Mouse (Mus musculus) midbrain, embryonic 11.5 days (tissue): ENCODE results near the gene Dpp6. TPM values are rescaled to one million over a fixed set of nuclear protein-coding genes. Genes with fewer than 3 reads are reported as not detected.

Source experiments
- ATAC-seq: fragments of 200-750 bp; cut with Nextera tagmentation; 2 replicates; pipeline ENCODE4 v1.8.0; 2017; ENCODE audit warnings: moderate TSS enrichment, moderate library complexity; ENCODE audit not compliant: low FRiP score
- DNase-seq: peaks from one replicate; pipeline ENCODE4 v3.0.0; 2015; ENCODE audit warnings: low spot score; ENCODE audit errors: missing footprints
- H3K27ac ChIP-seq: fragments of 300-500 bp; sonication (generic); 2 replicates; pipeline ENCODE4 v1.5.1; 2014; ENCODE audit warnings: low read depth, low read length
- H3K27me3 ChIP-seq: fragments of 300-500 bp; sonication (generic); 2 replicates; pipeline ENCODE4 v1.6.1; 2014; ENCODE audit warnings: mild to moderate bottlenecking, low read length, moderate library complexity, mixed read lengths; ENCODE audit not compliant: control insufficient read depth, insufficient read depth
- H3K36me3 ChIP-seq: fragments of 300-500 bp; sonication (generic); 2 replicates; pipeline ENCODE4 v1.6.1; 2014; ENCODE audit warnings: mild to moderate bottlenecking, low read length, moderate library complexity, mixed read lengths; ENCODE audit not compliant: control insufficient read depth, insufficient read depth
- H3K4me1 ChIP-seq: fragments of 300-500 bp; sonication (generic); 2 replicates; pipeline ENCODE4 v1.6.1; 2014; ENCODE audit warnings: low read length; ENCODE audit not compliant: control insufficient read depth, insufficient read depth
- H3K4me2 ChIP-seq: fragments of 300-500 bp; sonication (generic); 2 replicates; pipeline ENCODE4 v1.6.1; 2014; ENCODE audit warnings: mild to moderate bottlenecking, moderate library complexity
- H3K4me3 ChIP-seq: fragments of 300-500 bp; sonication (generic); 2 replicates; pipeline ENCODE4 v1.5.1; 2014; ENCODE audit warnings: low read depth, low read length
- H3K9ac ChIP-seq: fragments of 300-500 bp; sonication (generic); 2 replicates; pipeline ENCODE4 v1.6.1; 2014; ENCODE audit warnings: low read length
- H3K9me3 ChIP-seq: fragments of 300-500 bp; sonication (generic); 2 replicates; pipeline ENCODE4 v1.6.1; 2016; ENCODE audit warnings: low read length; ENCODE audit not compliant: control insufficient read depth
- whole genome bisulfite sequencing: fragments of 180-500 bp; shearing (Covaris S2); extraction: QIAGEN DNeasy Blood & Tissue Kit; methylation state at CpG from one replicate; pipeline ENCODE4 v1.1.7; 2014; 5-methylcytosine and 5-hydroxymethylcytosine counted together
- polyA plus RNA-seq: library from polyadenylated mRNA; unstranded; fragments of >200 nt; fragmentation: Nextera tagmentation; extraction: Ambion mirVana; gene quantifications from 2 replicates; pipeline ENCODE4 v1.2.1, GENCODE M21; 2014

The Dpp6 gene
- polyA plus RNA-seq, 1 experiment from 2014 or later, result 13.4 TPM

DNA sequence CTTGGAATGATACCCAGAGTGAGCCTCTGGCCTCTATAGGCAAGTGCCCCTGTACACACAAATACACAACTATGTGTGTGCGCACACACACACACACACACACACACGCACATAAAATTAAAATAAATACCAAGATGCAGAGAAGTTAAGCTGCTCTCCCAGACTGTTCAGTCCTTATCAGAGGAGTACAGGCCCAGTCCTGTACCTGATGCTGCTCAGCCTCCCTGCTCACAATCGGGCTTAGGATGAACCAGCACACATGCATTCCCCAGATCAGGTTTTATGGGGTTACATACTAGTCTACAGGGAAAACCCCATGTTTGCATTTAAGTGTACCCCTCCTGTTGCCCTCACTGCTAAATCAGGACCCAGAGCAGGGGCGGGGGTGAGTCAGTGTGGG, 847.1 kb downstream of the Dpp6 start:
- Histone ChIP-seq H3K27ac (no peak overlapping the region), H3K4me1 (no peaks in the 10 kb centered on the region), H3K4me3 (no peak overlapping the region), H3K36me3 (no peaks in the 10 kb centered on the region), H3K27me3 (no peaks in the 10 kb centered on the region), H3K4me2 (no peak overlapping the region), H3K9me3 (no peaks in the 10 kb centered on the region), H3K9ac (no peak overlapping the region)
- WGBS, result 92% methylated on average over 4 of the region's 4 CpGs
- ATAC-seq, result no peak
- no peak for DNase-seq

DNA sequence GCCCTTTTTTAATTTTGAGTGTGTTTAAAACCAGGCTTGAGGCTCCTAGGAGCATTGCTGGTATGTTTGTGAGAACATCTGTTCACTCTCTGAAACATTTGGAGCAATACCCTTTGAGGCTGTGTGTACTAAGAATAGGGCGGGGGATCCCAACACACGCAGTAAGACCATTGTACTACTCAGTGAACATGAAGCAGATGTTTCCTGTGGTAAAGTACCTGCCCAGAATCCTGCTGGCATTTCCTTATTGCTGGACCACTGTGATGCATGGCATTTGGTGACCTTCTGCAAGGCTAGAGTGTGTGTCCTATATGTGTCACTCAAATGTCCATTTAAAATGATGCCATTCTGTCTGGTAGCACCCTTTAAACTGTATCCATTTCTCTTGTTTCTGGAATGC, 854.5 kb downstream of the Dpp6 start:
- H3K4me2 ChIP-seq, result no peak overlapping the region
- H3K9me3 ChIP-seq, result no peaks in the 10 kb centered on the region
- DNase-seq (no peak), ATAC-seq (no peak)
- no peak overlapping the region for H3K4me3 ChIP-seq
- H3K4me1 ChIP-seq, result no peaks in the 10 kb centered on the region
- no peaks in the 10 kb centered on the region for H3K36me3 ChIP-seq
- 75% methylated on average over 2 of the region's 2 CpGs for WGBS
- no peak overlapping the region for H3K27ac ChIP-seq
- H3K9ac ChIP-seq, result no peak overlapping the region
- no peaks in the 10 kb centered on the region for H3K27me3 ChIP-seq

- no peak overlapping the region for H3K4me2 ChIP-seq
- H3K9me3 ChIP-seq, result no peaks in the 10 kb centered on the region
- no peak overlapping the region for H3K4me3 ChIP-seq
- DNase-seq (no peak), ATAC-seq (peak; percentile 19; the same call in 1 of the 2 replicates)
- WGBS, result 55% methylated on average over 5 of the region's 5 CpGs
- no peak overlapping the region for H3K9ac ChIP-seq
- H3K36me3 ChIP-seq, result no peaks in the 10 kb centered on the region
- H3K27ac ChIP-seq, result no peak overlapping the region
- H3K4me1 ChIP-seq, result no peaks in the 10 kb centered on the region
- no peaks in the 10 kb centered on the region for H3K27me3 ChIP-seq
Observed at GRCm38 (mm10) chr5:27677247-27677666, 860.3 kb downstream of the Dpp6 start.

DNA sequence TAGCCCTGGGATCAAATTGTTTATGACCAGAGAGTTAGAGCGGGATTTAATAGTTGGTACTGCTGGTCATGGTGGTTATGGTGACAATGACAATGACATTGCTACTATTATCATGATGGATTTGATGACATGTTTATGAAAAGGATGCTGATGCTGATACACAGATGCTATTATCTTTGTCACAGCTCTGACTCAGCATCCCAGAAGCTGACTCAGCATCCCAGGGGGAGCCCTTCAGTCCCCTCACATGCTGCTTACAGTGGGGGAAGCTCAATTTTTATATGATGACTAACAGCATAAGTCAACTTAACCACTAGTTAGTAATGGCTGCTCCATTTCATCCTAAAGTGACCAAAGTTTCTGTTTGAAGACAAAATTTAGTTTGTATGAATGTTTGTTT, 862.1 kb downstream of the Dpp6 start:
- Histone ChIP-seq H3K27ac (no peak overlapping the region), H3K9me3 (no peaks in the 10 kb centered on the region), H3K9ac (no peak overlapping the region), H3K27me3 (no peaks in the 10 kb centered on the region), H3K4me2 (no peak overlapping the region), H3K4me3 (no peak overlapping the region), H3K36me3 (no peaks in the 10 kb centered on the region), H3K4me1 (no peaks in the 10 kb centered on the region)
- WGBS, result 91% methylated on average over 1 of the region's 1 CpGs
- DNase-seq, result no peak
- no peak for ATAC-seq

GRCm38 (mm10) chr5:27680476-27680875, 863.5 kb downstream of the Dpp6 start:
- Histone ChIP-seq H3K4me1 (no peaks in the 10 kb centered on the region), H3K4me3 (no peak overlapping the region), H3K36me3 (no peaks in the 10 kb centered on the region), H3K4me2 (no peak overlapping the region), H3K27ac (no peak overlapping the region), H3K9me3 (no peaks in the 10 kb centered on the region), H3K27me3 (no peaks in the 10 kb centered on the region), H3K9ac (no peak overlapping the region)
- 44% methylated on average over 5 of the region's 5 CpGs for WGBS
- DNase-seq, result no peak
- ATAC-seq, result no peak

- no peaks in the 10 kb centered on the region for H3K9me3 ChIP-seq
- H3K4me1 ChIP-seq, result no peaks in the 10 kb centered on the region
- DNase-seq, result no peak
- H3K27ac ChIP-seq, result no peak overlapping the region
- 69% methylated on average over 11 of the region's 11 CpGs for WGBS
- H3K36me3 ChIP-seq, result no peaks in the 10 kb centered on the region
- H3K27me3 ChIP-seq, result no peaks in the 10 kb centered on the region
- H3K9ac ChIP-seq, result no peak overlapping the region
- no peak overlapping the region for H3K4me2 ChIP-seq
- peak; percentile 66; the same call in 1 of the 2 replicates for ATAC-seq
- no peak overlapping the region for H3K4me3 ChIP-seq
Observed at GRCm38 (mm10) chr5:27685162-27685561, 868.2 kb downstream of the Dpp6 start.

DNA sequence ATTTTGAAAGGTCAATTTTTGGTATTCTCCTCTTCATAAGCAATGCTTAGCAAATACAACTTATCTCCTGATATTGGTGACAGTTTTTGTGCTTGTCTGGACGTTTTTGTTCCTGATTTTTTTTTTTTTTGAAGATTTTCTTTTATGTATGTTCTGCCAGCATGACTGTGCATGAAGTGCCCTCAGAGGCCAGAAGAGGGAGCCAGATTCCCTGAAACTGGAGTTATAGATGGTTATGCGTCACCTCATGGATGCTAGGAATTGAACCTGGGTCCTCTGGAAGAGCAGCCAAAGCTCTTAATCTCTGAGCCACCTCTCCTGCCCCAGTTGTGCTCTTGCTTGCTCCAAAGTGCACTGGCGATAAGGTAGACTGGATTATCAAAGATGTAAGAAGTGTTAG, 868.9 kb downstream of the Dpp6 start:
- Histone ChIP-seq H3K27ac (no peak overlapping the region), H3K36me3 (no peaks in the 10 kb centered on the region), H3K4me1 (no peaks in the 10 kb centered on the region), H3K9me3 (no peaks in the 10 kb centered on the region), H3K9ac (no peak overlapping the region), H3K27me3 (no peaks in the 10 kb centered on the region), H3K4me3 (no peak overlapping the region), H3K4me2 (no peak overlapping the region)
- DNase-seq, result no peak
- WGBS, result 70% methylated on average over 3 of the region's 3 CpGs
- no peak for ATAC-seq

DNA sequence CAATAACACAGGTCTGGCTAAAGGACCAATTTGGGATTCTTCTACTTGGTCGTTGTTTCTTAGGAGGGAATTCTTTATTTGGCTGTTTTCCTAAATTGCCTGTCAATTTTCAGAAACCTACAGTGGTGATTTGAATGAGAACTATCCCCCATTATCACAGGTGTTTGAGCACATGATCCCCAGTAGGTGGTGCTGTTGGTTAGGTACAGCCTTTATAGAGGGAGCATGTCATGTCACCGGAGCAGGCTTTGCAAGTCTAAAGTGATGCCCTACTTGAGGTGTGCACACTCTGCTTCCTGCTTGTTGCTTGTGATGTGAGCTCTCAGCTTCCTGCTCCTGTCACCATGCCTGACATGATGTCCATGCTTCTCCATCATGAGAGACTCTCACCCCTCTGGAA, 870.3 kb downstream of the Dpp6 start:
- H3K27me3 ChIP-seq, result no peaks in the 10 kb centered on the region
- H3K36me3 ChIP-seq, result no peaks in the 10 kb centered on the region
- H3K4me1 ChIP-seq, result no peaks in the 10 kb centered on the region
- no peak overlapping the region for H3K4me2 ChIP-seq
- 88% methylated on average over 2 of the region's 2 CpGs for WGBS
- H3K4me3 ChIP-seq, result no peak overlapping the region
- no peaks in the 10 kb centered on the region for H3K9me3 ChIP-seq
- no peak overlapping the region for H3K27ac ChIP-seq
- DNase-seq, result no peak
- H3K9ac ChIP-seq, result no peak overlapping the region
- no peak for ATAC-seq

- Histone ChIP-seq H3K36me3 (no peaks in the 10 kb centered on the region), H3K4me2 (no peak overlapping the region), H3K27me3 (no peaks in the 10 kb centered on the region), H3K27ac (no peak overlapping the region), H3K9ac (no peak overlapping the region), H3K4me1 (no peaks in the 10 kb centered on the region), H3K9me3 (no peaks in the 10 kb centered on the region), H3K4me3 (no peak overlapping the region)
- DNase-seq (no peak), ATAC-seq (no peak)
- WGBS, result 85% methylated on average over 6 of the region's 6 CpGs
Observed at GRCm38 (mm10) chr5:27702482-27702881, 885.5 kb downstream of the Dpp6 start.

DNA sequence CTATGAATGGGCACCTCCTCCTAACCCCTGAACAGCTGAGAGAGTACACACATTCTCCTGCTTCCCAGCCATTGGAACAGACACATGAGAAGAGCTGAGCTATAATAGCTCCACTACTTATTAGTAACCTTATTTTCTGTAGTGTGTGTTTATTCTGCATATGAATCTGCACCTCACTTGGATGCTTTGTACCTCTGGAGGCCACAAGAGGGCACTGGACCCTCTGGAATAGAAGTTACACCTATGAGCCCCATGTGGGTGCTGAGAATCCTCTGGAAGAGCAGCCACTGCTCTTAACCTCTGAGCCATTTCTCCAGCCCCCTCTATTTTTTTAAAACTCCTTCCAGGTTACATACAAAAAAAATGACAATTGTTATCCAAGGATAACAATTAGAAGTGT, 888.0 kb downstream of the Dpp6 start:
- Histone ChIP-seq H3K4me1 (no peaks in the 10 kb centered on the region), H3K36me3 (no peaks in the 10 kb centered on the region), H3K27ac (no peak overlapping the region), H3K4me2 (no peak overlapping the region), H3K9ac (no peak overlapping the region), H3K27me3 (no peaks in the 10 kb centered on the region), H3K4me3 (no peak overlapping the region), H3K9me3 (no peaks in the 10 kb centered on the region)
- DNase-seq (no peak), ATAC-seq (no peak)
